Mouse (Mus musculus): ENCODE results near the gene Trim45. TPM values are rescaled to one million over a fixed set of nuclear protein-coding genes. Genes with fewer than 3 reads are reported as not detected.

The Trim45 gene
- total and polyA plus RNA-seq, 3 experiments = 2.5 to 3.7 TPM; not detected in 1

DNA sequence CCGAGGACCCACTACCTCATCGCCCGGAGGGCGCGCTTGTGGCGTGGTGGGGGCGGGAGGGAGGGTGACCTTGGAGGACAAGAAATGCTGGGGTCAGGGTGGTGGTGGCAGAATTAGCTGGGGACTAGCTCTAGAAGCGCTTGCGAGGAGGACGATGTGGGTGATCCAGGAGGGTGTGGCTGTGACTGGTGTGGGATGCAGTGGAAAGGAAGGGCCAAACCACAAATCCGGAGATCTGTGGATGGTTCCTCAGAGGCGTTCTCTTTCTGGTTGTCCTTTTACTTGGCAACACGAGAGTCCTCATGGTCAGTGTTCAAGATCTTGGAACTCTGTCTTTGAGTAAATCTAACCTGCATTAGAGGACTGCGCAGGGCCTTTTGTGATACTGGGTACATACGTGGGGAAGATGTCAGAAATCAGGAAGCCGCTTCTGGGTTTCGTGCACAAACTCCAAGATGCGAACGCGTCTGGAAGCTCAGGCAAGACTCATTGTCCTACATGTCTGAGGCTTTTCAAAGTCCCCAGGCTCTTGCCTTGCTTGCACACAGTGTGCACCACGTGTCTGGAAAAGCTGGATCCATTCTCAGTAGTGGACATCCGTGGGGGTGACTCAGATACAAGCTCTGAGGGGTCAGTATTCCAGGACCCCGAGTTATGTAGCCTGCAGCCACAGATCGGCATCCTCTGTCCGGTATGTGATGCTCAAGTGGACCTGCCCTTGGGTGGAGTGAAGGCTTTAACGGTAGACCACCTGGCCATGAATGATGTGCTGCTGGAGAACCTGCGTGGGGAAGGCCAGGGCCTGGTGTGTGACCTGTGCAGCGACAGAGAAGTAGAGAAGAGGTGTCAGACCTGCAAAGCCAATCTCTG lies 739 bp downstream of the Trim45 start:
- Histone ChIP-seq H3K27ac (ENCODE audit: control insufficient read depth, low read depth, low read length) (no peak overlapping the region), H3K4me3 (ENCODE audit: control insufficient read depth in 1 of 2, insufficient read depth in 1 of 2, low read depth in 2 of 2, low read length in 2 of 2) (peak overlapping the region; percentile 54), H3K79me2 (ENCODE audit: control insufficient read depth, insufficient read depth, low read length, poor library complexity) (no peaks in the 10 kb centered on the region; the same call in 1 of the 2 replicates), H3K4me1 (ENCODE audit: control insufficient read depth in 1 of 2, insufficient read depth in 2 of 2, low read length in 2 of 2) (peaks cover 0 to 25% of the 10 kb centered on the region in 2 experiments; a peak in 3 of 4 replicates), H3K27me3 (ENCODE audit: control insufficient read depth in 1 of 2, insufficient read depth in 2 of 2, low read length in 2 of 2) (no peaks in the 10 kb centered on the region), H3K9me3 (replicated peaks; ENCODE audit: insufficient read depth, low read length) (no peaks in the 10 kb centered on the region), H3K9ac (ENCODE audit: control insufficient read depth, low read depth, low read length, poor library complexity, severe bottlenecking) (peak overlapping the region; percentile 44), H3K36me3 (ENCODE audit: control insufficient read depth in 1 of 2, insufficient read depth in 2 of 2, low read length in 2 of 2) (peaks cover 0 to 3% of the 10 kb centered on the region in 2 experiments; a peak in 2 of 4 replicates)
- no peak for TF ChIP-seq RAD21 (IDR thresholded peaks at IDR 0.05; ENCODE audit: low read depth, low read length)
- TF ChIP-seq CTCF (IDR thresholded peaks at IDR 0.05 in 2 of 3, conservative IDR thresholded peaks at IDR 0.05 in 1 of 3; ENCODE audit: control insufficient read depth in 1 of 3, insufficient read depth in 1 of 3, low read depth in 2 of 3, low read length in 3 of 3, poor library complexity in 1 of 3, severe bottlenecking in 1 of 3) = no peak
- no peak for TF ChIP-seq SMC3 (IDR thresholded peaks at IDR 0.05; ENCODE audit: low read depth, low read length)
- 0 out of 4 replicates have a peak, but pooled peaks of 1 of the 2 experiments have one; percentile 11 for TF ChIP-seq EP300 (IDR thresholded peaks at IDR 0.05; ENCODE audit: low read depth in 1 of 2, low read length in 2 of 2)
- no peak for TF ChIP-seq ZKSCAN1 (IDR thresholded peaks at IDR 0.05; ENCODE audit: low read depth, low read length)
- TF ChIP-seq SIN3A (IDR thresholded peaks at IDR 0.05; ENCODE audit: low read length) = no peak
- TF ChIP-seq CHD2 (IDR thresholded peaks at IDR 0.05; ENCODE audit: low read length) = no peak
- no peak for TF ChIP-seq GATA1 (IDR thresholded peaks at IDR 0.05; ENCODE audit: low read depth, low read length)
- TF ChIP-seq RCOR1 (IDR thresholded peaks at IDR 0.05; ENCODE audit: low read depth, low read length) = 0 out of 2 replicates have a peak, but pooled peaks have one; percentile 30
- DNase-seq (ENCODE audit: low read depth, low spot score) = no peak

DNA sequence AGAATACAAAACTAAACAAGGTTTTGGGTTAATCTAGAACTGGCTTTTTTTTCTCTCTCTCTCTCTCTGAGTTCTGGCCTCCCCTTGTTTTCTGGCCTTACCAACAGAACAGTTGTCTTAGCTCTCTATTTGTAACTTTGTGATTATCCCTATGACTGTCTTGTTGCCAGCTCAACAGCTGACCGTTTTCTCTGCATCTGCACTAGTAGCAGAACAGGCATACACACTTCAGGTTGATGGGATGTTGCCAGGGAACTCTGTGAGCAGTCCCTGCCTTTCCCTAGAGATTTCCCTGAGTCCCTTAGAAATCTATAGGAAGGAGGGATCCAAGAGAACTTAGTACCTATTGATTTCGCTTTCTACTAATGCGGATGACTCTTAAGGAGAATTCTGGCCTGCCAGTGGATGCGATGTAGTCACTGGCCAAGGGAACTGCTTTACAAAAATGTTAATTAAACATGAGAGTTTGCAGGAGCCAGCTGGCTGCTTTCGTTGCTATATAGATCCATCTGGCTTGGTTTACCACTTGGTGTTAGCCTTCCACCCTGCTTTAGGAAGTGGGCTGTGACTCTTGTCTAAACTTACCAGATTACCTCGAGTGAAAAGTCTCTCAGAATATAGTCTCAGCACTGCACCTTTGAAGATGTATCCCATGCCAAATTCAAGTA lies 2.2 kb downstream of the Trim45 start:
- Histone ChIP-seq H3K36me3 (ENCODE audit: control insufficient read depth in 1 of 2, insufficient read depth in 2 of 2, low read length in 2 of 2) (peaks cover 0 to 3% of the 10 kb centered on the region in 2 experiments; a peak in 2 of 4 replicates), H3K27ac (ENCODE audit: control insufficient read depth, low read depth, low read length) (no peak overlapping the region), H3K4me1 (ENCODE audit: control insufficient read depth in 1 of 2, insufficient read depth in 2 of 2, low read length in 2 of 2) (peaks cover 0 to 22% of the 10 kb centered on the region in 2 experiments; a peak in 3 of 4 replicates), H3K9me3 (replicated peaks; ENCODE audit: insufficient read depth, low read length) (no peaks in the 10 kb centered on the region), H3K27me3 (ENCODE audit: control insufficient read depth in 1 of 2, insufficient read depth in 2 of 2, low read length in 2 of 2) (no peaks in the 10 kb centered on the region), H3K79me2 (ENCODE audit: control insufficient read depth, insufficient read depth, low read length, poor library complexity) (no peaks in the 10 kb centered on the region; the same call in 1 of the 2 replicates), H3K9ac (ENCODE audit: control insufficient read depth, low read depth, low read length, poor library complexity, severe bottlenecking) (no peak overlapping the region), H3K4me3 (ENCODE audit: control insufficient read depth in 1 of 2, insufficient read depth in 1 of 2, low read depth in 2 of 2, low read length in 2 of 2) (no peak overlapping the region)
- TF ChIP-seq UBTF (IDR thresholded peaks at IDR 0.05; ENCODE audit: borderline replicate concordance, insufficient read depth, low read depth, low read length) (no peak), USF2 (IDR thresholded peaks at IDR 0.05; ENCODE audit: borderline replicate concordance in 1 of 2, insufficient read depth in 1 of 2, low read depth in 1 of 2, low read length in 2 of 2) (no peak), ZMIZ1 (IDR thresholded peaks at IDR 0.05; ENCODE audit: low read depth, low read length) (no peak), SMC3 (IDR thresholded peaks at IDR 0.05; ENCODE audit: low read depth, low read length) (no peak), MYB (IDR thresholded peaks at IDR 0.05; ENCODE audit: low read depth, low read length) (no peak), GABPA (IDR thresholded peaks at IDR 0.05; ENCODE audit: low read depth, low read length) (no peak), RAD21 (IDR thresholded peaks at IDR 0.05; ENCODE audit: low read depth, low read length) (no peak), USF1 (IDR thresholded peaks at IDR 0.05; ENCODE audit: low read depth, low read length) (no peak), KAT2A (conservative IDR thresholded peaks at IDR 0.05; ENCODE audit: low read depth, low read length) (no peak), POLR2AphosphoS2 (IDR thresholded peaks at IDR 0.05; ENCODE audit: low read length) (no peak), TAL1 (IDR thresholded peaks at IDR 0.05; ENCODE audit: low read length) (no peak), MXI1 (IDR thresholded peaks at IDR 0.05; ENCODE audit: low read depth, low read length) (no peak), NRF1 (IDR thresholded peaks at IDR 0.05; ENCODE audit: insufficient read depth, low read depth, low read length, poor library complexity, severe bottlenecking) (no peak), ELF1 (IDR thresholded peaks at IDR 0.05; ENCODE audit: low read depth, low read length) (no peak), E2F4 (IDR thresholded peaks at IDR 0.05; ENCODE audit: borderline replicate concordance, low read depth, low read length) (no peak), CTCF (IDR thresholded peaks at IDR 0.05 in 2 of 3, conservative IDR thresholded peaks at IDR 0.05 in 1 of 3; ENCODE audit: control insufficient read depth in 1 of 3, insufficient read depth in 1 of 3, low read depth in 2 of 3, low read length in 3 of 3, poor library complexity in 1 of 3, severe bottlenecking in 1 of 3) (no peak), TBP (IDR thresholded peaks at IDR 0.05; ENCODE audit: low read depth, low read length) (no peak)
- no peak for DNase-seq (ENCODE audit: low read depth, low spot score)
